Mouse (Mus musculus) frontal cortex, postnatal 10 days (tissue): ENCODE data around the gene Fhdc1.

Experiments
- DNase-seq, 2 experiments: peaks; one replicate each; pipeline ENCODE4 v3.0.0; 2022; ENCODE audit warnings: low spot score in 2 of 2, mixed read lengths in 1 of 2

Gene Fhdc1

DNA sequence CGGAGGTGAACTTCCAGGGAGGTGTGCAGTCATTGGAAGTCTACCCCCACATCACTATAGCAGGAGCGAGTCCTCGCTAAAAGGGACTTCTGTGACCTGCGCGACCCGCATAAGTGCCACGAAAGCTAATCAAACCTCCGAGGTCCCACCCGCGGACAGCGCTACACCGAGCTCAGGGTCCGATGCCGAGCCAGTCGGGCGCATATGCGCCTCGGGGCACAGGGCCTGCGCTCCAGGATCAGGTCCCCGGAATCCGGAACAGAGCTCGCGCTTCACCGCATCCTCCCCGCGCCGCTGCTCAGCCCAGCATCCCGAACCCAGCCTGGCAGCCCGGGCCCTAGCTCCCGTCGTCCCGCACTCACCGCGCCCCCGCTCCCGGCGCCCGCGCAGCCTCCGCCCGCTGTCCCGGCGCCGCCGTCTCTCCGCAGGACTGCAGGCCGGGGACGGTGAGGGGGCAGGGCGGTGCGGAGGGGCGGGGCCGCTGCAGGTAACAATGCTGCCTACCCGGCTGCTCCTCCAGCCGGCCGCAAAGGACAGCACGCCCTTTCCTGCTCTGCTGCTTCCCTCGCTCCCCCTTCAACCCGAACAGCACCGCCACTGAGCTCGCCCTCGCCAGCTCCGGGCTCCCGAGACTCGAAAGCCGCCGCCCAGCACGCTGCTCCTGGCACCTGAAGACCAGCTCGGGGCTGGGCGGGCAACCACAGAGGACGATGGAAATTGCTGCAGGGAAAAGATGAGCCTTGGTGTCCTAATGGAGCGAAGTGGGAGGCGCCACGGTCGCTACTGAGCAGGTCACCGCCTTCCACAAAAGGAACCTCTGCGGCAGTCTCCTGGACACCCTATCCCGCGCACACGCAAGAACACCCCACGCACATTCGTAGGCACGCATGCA, at the start of gene Fhdc1:
Gene Fhdc1, minus strand, starts transcription at position 424 of the 892 bp plus-strand sequence.
- DNase-seq: peak in 1 of 2 experiments; percentile 35

DNA sequence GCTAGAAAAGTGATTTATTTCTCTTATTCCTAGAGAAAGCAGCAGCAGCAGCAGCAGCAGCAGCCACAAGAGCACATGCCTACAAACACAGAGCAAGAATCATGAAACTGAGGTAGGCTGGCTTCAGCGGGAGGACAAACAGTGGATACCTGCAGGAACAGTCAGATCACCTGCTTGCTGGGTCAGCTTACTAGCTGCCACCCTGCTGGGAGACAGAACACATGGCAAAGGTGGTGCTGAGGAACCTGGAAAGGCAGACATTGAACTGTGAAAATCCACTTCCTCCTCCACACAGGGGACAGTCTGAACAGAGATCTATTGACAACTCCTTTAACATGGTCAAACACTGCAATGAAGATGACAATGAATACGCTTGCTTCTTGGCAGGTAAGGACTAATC, 48.8 kb upstream of the Fhdc1 start:
- DNase-seq: no peak

DNA sequence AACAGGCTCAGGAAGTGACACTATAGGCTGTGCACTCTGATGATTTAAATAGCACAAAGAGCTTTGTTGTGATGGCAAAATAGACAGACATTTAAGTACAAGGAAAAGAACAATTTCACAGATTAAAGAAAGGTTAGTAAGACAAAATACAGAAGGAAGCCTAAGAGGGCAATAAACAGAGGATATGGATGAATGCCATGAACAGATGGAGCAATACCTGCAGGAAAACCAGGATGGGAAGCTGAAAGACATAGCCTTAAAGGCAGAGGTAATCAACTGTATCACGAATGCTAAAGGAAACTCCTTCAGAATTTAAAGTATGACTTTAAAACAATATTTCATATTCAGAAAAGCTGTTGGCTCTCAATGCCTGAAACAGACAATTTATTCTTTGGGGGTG, 44.7 kb upstream of the Fhdc1 start:
- DNase-seq: no peak

DNA sequence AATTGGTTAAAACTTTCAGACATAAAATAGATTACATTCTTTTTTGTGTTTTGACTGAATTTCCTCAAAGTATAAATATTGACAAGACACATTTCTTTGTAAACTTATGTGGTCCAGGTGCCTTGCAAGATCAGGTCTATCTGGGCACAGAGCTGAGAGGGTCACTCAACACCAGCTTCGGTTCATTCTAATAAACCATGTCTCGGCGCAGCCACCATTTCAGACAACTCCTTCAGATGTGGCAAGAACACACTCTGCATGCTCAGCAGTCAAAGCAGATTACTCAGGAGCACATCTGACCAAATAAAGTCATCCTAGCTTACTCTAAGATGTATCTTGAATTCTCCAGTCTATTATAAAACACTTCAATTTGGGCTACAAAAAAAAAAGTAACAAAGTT, 35.9 kb upstream of the Fhdc1 start:
- no peak for DNase-seq

DNA sequence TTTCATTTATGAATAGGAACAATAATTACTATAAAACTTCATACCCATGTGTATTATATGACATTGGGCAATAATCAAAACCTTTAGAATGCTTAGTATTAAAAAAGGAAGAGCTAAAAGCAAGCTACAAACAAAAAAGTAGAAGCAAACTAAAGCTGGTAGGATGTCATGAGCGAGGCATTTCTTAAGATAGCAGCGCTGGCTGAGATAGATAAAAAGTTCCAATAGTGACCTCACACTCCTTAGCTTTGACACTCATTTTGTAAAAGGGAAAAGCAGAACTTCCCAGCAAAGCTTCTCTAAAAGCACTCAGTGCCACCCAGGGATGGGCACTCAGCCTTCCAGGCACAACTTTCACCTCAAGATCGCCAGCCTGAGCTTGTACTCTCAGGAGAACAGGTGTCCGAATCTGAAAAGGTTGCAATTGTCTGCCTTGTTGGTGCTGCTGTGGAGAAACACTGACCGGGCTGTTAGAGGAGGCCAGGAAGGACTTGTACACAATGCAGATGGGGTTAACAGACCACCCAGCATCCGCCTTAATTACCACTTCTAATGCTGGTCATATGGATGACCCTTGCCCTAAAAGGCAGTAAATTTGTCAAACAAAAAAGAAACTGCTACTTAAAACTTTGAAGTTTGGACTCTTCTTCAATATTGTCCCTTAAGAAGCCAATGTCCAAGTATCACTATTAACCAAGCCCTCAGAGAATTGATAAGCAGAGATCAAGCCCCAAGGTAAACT, 32.7 kb upstream of the Fhdc1 start:
- DNase-seq: no peak

DNA sequence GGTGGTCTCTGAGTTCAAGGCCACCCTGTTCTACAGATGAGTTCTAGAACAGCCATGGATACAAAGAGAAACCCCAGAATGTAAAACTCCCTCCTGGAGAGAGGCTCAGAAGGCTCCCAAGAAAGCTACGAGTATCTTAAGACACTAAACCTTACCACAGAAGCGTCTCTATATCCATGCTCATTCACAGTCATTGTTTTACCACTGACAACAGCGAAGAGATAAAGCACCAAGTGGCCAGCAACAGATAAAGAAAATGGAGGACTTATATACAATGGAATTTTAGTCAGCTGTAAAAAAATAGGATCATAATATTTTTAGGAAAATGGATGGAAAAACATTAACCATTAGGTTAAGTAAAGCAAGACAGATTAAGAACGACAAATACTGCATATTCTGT, 25.0 kb upstream of the Fhdc1 start:
- DNase-seq: no peak

DNA sequence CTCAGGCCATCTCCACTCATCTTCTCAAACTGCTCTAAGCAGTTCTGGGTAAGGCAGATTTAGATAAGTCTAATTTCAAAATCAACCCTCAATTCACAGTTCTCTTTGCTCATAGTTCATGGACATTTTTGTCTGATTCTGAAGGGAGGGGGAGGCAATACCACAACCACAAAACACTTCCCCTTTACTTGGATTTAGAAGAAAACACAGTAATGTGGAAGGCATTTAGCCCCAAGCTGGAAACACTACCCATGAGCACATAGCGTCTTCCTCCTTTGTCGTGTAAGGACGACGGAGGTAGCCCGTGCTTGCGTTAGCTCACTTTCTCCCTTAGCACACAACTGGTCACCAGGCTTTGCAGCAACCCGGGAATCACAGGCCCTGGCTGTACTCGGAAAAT, 24.1 kb upstream of the Fhdc1 start:
- no peak for DNase-seq

DNA sequence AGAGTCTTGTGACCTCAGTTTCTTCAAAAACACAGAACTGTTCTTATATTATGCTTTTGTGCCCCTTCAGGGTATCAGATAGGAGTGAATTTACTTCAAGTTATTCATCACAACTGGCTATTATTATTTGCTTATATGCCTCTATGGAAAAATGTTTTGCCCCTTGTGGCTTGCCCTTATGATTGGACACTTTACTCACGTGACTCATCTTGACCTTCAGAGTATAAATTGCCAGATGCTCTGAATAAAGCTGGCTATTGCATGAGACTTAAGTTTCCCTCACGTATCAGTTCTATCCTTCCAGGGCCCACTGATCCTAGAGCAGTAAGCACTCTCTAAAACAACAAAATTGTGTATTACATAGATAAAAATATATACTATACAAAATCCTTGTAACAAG, 21.9 kb upstream of the Fhdc1 start:
- DNase-seq: no peak

DNA sequence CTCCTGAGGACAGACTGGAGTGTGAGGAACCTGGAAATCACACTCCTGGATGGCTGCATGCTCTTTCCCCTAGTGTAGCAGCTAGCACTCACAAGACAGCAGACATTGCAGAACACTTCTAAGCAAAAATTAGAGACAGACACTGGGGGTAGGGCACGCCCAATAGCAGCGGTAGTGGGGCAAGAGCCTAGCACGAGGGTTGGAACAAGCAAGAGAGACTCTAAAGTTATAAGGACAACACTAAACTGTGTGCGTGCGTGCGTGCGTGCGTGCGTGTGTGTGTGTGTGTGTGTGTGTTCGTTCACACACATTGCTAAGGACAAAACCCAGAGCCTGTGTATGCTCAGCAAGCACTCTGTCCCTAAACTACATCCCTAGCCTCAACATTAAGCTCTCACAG, 20.3 kb upstream of the Fhdc1 start:
- no peak for DNase-seq

DNA sequence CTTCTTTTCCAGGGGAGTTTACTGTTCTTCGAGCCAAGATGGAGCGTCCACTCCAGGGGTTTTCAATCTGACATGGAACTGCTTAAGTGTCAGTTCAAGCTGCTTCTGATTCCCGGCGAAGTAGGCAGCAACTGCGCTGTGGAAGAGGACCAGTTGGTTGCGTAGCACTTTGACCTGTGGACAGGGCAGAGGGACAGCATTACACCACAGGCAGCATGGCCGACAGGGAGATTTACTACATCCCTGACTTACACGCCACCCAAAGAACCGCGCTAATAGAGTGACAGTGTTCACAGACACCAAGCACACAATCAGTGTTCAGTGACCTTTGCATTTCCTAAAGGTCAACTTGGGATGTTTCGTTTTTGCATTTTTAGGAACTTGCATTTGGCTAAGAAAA, 17.5 kb upstream of the Fhdc1 start:
- DNase-seq: no peak

DNA sequence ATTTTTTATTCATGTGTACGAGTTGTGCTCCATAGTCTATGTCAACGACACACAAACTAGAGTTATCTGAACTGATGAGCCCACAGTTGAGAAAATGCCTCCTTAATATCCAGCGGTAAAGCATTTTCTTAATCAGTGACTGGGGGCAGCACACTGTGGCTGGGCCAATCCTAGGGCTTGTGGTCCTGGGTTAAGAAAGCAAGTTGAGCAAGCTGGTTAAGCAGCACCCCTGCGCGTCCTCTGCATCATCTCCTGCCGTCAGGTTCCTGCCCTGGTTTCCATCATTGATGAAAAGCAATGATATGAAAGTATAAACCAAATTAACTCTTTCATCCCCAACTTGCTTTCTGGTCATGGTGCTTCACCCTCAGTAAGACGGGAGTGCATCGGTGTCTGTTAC, 12.4 kb upstream of the Fhdc1 start:
- no peak for DNase-seq

DNA sequence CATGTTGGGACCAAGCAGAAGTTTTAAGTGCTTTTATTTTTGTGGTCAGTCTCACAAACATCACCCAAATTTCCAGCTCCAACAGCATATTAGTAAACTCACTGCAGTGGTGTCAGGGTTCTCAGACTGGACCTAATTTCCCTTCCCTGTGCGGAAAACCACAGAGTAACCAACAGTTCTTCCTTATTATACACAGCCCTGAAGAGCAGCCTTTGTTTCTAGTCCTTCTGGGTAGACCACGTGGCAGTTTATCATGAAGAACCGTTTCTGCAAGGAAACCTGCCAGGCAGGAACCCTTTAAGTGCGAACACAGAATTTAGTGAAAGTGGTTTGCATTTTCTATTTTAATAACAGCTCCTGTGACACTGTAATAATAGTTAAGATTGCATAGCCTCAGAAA, 11.9 kb upstream of the Fhdc1 start:
- DNase-seq: no peak

DNA sequence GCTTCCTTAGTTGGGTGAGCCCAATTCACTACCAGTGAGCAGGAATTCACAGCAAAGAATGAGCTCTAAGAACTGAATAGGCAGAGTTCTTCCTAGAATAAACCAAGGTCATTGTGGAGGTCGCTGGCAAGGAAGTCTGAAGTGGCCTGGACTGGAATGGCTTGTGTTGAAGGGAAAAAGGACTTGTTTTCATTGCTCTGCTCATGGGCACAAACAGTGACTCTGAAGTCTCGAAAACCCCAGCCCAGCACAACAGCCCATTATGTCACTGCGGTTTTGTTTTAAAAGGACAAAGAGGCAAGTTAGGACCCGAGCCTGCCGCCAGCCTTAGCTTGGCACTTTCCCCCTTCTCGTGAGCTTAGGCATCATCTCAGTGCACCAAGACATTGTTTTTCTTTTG, 8.5 kb upstream of the Fhdc1 start:
- no peak for DNase-seq

DNA sequence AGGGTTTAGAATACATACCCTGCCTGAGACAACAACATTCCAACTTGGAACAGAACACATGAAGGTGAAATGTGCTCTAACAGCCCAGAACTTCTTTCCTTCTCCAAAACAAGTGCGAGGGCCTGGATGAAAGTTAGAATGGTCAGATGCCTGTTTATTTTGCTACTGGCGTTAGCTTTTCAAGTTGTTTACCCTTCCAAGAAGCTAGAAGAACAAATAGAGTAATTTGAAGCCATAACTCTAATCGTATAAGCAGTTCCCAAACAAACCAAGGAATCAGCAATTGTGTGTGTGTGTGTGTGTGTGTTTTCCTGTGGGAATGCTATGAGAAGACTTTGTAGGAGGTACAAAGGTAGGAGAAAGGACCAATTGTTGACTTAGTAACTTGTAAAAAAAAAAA, 4.7 kb upstream of the Fhdc1 start:
- no peak for DNase-seq

DNA sequence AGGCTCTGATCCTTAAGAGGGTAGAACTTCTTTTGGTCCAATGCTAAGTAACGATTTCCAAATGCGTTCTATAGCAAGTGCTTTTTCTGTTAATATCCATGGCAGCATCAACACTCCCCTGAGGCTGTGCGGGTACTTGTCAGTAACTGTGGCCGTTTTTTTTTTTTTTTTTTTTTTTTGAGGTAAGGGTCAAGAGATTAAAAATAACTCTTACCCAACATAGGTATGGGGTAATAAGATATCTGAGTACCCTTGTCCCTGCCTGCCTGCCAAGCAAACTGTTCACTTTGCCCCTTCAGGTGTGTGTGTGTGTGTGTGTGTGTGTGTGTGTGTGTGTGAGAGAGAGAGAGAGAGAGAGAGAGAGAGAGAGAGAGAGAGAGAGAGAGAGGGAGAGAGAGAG, 4.1 kb upstream of the Fhdc1 start:
- no peak for DNase-seq

DNA sequence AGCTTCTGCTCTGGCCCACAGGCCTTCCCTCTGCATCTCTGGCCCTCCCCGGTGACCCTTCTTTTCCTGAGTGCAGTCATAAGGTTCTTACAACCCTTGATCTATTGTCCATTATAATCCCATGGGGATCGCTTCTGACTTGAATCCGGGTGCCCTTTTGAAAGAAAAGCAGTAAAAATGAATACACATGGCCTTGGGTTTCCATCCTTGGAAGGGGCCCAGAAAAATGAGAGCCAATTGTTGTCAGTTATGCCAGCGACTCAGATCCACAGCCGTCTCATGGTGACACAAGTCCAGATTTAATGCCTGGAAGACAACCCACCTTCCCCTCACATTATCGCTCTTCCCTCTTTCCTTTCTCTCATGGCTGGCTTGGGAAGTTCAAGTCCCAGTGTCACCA, 1.9 kb upstream of the Fhdc1 start:
- DNase-seq: no peak

DNA sequence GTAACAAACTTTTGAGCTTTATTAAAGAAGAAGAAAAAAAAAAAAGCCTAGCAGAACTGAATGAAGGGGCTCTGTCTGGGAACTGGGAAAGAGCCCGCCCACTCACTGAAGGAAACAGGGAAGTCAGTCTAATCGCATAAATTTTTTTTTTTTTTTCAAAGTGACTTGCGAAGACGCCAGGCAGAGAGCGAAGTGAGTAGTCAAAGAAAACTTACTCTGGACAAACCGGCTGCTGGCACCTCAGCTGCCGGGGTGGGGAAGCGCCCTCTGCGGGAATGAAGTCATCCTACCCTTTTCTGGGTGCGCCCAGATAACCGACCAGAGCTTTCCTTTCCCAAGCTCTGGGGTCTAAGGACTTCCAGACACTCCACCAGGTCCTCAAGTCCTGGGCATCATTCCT, 875 bp upstream of the Fhdc1 start:
- peak in 1 of 2 experiments; percentile 22 for DNase-seq

DNA sequence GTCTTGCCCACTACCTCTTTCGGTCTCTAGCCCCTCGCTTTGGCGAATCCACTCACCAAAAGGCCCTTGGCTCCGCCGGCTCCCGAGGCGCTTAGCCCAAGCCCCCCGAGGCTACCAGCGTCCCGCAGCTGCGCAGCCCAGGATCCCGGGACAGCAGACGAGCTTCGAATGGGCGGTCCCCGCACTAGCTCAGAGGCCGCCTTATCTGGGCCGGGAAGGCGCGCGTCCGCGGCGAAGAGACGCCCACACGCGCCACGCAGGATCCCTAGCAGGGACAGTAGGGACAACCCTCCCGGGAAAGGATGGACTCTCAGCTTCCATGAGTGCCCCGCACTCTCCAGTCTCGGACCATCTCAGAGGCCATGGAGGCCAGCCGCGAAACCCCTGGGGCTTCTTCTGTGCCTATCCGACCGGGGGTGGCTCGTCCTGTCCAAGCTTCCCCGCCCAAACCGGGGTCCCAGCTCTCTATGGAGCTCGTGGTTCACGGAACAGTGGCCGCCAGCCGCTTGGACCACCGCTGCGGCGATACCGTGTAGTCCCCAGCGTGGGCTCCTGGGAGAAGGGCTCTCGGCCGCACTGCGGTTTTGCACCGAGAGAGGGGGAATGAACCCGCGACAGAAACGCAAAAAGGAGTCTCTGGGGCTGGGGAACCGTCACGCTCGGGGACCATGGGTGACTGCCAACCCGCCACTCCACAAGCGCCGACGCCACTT, 780 bp downstream of the Fhdc1 start:
- peak in 1 of 2 experiments; percentile 32 for DNase-seq

DNA sequence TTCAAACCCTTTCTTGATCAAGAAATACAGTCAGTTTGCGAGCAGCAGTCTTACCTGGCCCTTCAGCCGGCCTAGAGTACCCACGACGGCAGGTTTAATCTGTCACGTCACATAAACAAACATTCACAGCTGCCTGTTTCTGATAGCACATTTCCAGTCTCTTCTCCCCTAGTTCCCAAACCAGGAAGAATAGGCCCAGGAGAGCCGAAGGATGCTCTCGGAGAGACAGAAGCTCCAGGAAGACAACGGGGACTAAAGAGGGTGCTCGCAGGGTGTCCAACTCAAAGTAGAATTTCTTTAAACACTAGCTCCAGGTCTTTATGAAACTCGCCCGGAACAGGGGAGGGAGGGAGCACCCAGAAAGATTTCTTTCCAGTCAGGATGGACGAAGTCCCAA, 1.3 kb downstream of the Fhdc1 start:
- no peak for DNase-seq

DNA sequence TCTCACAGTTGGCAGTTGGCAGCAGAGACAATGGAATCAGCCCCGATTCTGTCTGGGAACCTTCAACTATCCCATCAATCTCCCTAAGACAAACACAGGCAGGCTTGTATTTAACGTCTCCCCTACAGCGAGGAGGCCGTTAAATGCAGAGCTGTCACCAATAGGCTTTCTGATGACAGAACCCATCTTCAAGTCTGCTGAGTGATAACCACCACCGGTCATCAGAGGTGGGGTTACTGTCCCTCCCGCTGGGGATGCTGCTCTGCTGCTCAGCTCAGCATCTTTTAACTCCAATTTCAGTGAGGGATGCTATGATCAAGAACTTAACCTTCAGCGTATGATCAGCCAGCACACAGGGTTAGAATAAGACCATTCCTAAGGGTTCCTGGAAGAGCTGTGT, 2.0 kb downstream of the Fhdc1 start:
- DNase-seq: no peak

DNA sequence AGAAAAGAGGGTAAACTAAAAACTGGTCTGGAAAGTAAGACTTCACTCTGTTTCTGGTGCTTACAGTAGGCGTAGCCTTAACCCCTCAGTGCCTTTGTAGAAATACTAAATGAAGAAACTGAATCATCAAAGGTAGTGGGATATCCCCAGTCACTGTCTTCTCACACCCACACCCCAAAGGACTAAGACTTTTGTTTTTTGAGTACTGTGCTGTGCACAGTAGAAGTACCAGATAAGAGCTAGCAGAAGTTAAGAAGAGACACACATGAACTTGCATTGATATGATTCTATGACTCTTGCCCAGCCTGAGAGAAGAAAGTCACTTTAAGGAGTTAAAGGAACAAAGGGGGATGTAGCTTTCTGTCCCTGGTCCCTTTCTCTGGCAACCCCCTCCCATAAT, 2.7 kb downstream of the Fhdc1 start:
- no peak for DNase-seq

DNA sequence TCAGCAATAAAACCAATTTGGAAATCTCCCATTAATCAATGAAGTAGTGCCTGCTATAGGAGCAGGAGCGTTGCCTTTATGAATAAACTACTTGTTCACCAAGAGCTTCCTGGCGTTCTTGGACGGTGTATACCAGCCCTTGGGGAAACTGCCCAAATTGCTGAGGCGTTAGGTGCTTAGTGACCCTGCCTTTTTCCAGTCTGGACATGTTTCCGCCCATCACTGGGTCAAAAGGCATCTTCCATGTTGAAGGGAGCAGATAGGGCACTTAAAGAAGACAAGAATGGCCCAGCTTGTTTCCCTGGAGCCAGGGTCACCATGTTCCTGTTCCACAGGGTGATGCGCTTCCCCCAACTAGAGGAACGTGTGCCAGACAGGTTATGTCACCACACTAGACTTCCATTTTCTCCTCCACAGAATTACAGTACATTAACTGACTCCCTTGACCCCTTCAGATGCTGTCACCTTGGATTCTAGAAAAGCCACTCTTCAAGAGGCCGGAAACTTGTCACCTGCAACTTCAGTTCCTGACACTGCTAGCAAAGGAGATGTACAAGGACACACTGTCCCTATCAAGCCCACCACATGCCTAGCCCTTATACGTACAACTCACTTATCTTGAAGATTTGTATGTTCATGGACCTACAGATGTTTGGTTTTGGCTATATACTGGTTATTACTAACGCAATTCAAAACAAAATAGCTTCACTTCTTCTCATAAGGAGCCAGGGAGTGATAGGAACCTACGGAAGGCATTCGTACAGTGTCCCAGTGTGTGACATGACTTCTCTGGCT, 5.1 kb downstream of the Fhdc1 start:
- no peak for DNase-seq
